ENCODE assay signal across 8 mouse cellular contexts in the genomic region with DNA sequence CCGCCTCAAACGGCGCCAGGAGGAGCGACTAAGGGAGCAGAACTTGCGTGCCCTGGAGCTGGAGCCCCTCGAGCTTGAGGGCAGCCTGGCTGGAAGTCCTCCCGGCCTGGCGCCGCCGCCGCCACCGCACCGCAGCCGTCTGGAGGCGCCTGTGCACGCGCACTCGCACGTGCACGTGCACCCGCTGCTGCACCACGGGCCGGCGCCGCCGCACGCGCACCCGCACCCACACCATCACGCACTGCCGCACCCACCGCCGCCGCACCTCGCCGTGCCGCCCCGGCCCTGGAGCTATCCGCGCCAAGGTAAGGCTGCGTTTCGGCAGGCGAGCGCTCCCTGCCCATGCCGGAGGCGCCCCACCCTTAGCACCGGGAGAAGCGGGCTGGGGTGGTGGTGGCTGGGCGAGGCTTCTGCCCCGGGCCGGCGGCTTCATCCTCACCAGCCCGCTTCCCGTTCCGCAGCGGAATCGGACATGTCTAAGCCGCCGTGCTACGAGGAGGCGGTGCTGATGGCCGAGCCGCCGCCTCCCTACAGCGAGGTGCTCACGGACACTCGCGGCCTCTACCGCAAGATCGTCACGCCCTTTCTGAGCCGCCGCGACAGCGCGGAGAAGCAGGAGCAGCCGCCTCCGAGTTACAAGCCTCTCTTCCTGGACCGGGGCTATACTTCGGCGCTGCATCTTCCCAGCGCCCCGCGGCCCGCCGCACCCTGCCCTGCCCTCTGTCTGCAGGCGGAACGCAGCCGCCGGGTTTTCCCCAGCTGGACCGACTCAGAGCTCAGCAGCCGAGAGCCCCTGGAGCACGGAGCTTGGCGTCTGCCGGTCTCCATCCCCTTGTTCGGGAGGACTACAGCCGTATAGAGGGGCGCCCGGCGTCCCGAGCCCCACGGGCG. TPM values are rescaled to one million over a fixed set of nuclear protein-coding genes. Genes with fewer than 3 reads are reported as not detected.
DNase-seq lines count a peak whose midpoint lies in the region; ATAC-seq lines count a peak whose summit lies in the region.

No protein-coding gene starts in this region.

- peak overlapping the region; percentile 84 for H3K9ac ChIP-seq in midbrain, embryonic 14.5 days (replicated peaks; ENCODE audit: low read length)
- peak overlapping the region; percentile 60 for H3K9ac ChIP-seq in stomach, embryonic 15.5 days

- intact Hi-C loops in left cerebral cortex, postnatal 4 days (cut with DNase I): no loop called here

- under 1% methylated on average over 103 of the region's 103 CpGs for WGBS in embryonic facial prominence, embryonic 10.5 days
- under 1% methylated on average over 102 of the region's 103 CpGs for WGBS in midbrain, embryonic 14.5 days
- WGBS in stomach, embryonic 15.5 days: under 1% methylated on average over 93 of the region's 103 CpGs

- no peaks in the 10 kb centered on the region for H3K9me3 ChIP-seq in embryonic facial prominence, embryonic 10.5 days
- no peaks in the 10 kb centered on the region for H3K9me3 ChIP-seq in midbrain, embryonic 14.5 days (ENCODE audit: control insufficient read depth, low read length)
- no peaks in the 10 kb centered on the region for H3K9me3 ChIP-seq in stomach, embryonic 15.5 days

- H3K4me3 ChIP-seq in embryonic facial prominence, embryonic 10.5 days: peak overlapping the region; percentile 80
- peak overlapping the region; percentile 48 for H3K4me3 ChIP-seq in midbrain, embryonic 14.5 days (replicated peaks; ENCODE audit: low read depth, low read length)
- peak overlapping the region; percentile 62 for H3K4me3 ChIP-seq in stomach, embryonic 15.5 days (replicated peaks)

- H3K27ac ChIP-seq in embryonic facial prominence, embryonic 10.5 days (replicated peaks): peak overlapping the region; percentile 84
- H3K27ac ChIP-seq in midbrain, embryonic 14.5 days (replicated peaks; ENCODE audit: low read depth, low read length): peak overlapping the region; percentile 94
- peak overlapping the region; percentile 68 for H3K27ac ChIP-seq in stomach, embryonic 15.5 days

- ATAC-seq in activated CD4-positive, CD25-positive, alpha-beta regulatory T cell, adult 4 months: peak; percentile 17
- peak; percentile 51 for ATAC-seq in midbrain, embryonic 14.5 days (ENCODE audit: low FRiP score, low TSS enrichment)
- peak; percentile 28 for ATAC-seq in stomach, embryonic 15.5 days (ENCODE audit: insufficient read depth, low FRiP score, low read depth)

- peaks cover 17% of the 10 kb centered on the region for H3K27me3 ChIP-seq in embryonic facial prominence, embryonic 10.5 days (replicated peaks; ENCODE audit: low read depth, poor library complexity, severe bottlenecking)
- H3K27me3 ChIP-seq in midbrain, embryonic 14.5 days (ENCODE audit: control insufficient read depth, insufficient read depth, low read length): no peaks in the 10 kb centered on the region
- H3K27me3 ChIP-seq in stomach, embryonic 15.5 days (replicated peaks): no peaks in the 10 kb centered on the region

- H3K4me1 ChIP-seq in embryonic facial prominence, embryonic 10.5 days: peaks cover 86% of the 10 kb centered on the region
- H3K4me1 ChIP-seq in midbrain, embryonic 14.5 days (ENCODE audit: control insufficient read depth, insufficient read depth, low read length): peaks cover 76% of the 10 kb centered on the region
- peaks cover 23% of the 10 kb centered on the region; the same call in 1 of the 2 replicates for H3K4me1 ChIP-seq in stomach, embryonic 15.5 days

- peak overlapping the region; percentile 98 for H3K4me2 ChIP-seq in midbrain, embryonic 14.5 days (ENCODE audit: low read length)
- H3K4me2 ChIP-seq in stomach, embryonic 15.5 days: peak overlapping the region; percentile 99

- DNase-seq in heart, adult 11 months: peak; percentile 97
- no peak for DNase-seq in heart, adult 8-10 months (ENCODE audit: low spot score)
- peak; percentile 79 for DNase-seq in embryonic facial prominence, embryonic 10.5 days (ENCODE audit: low spot score)
- peak; percentile 65 for DNase-seq in heart, postnatal 4 days
- DNase-seq in left cerebral cortex, postnatal 4 days: peak; percentile 67
- peak; percentile 89 for DNase-seq in midbrain, embryonic 14.5 days

- H3K36me3 ChIP-seq in embryonic facial prominence, embryonic 10.5 days (replicated peaks): peaks cover 40% of the 10 kb centered on the region
- peaks cover 48% of the 10 kb centered on the region for H3K36me3 ChIP-seq in midbrain, embryonic 14.5 days (ENCODE audit: control insufficient read depth, insufficient read depth, low read length)
- peaks cover 28% of the 10 kb centered on the region for H3K36me3 ChIP-seq in stomach, embryonic 15.5 days

RNA-seq across cellular contexts. Expression of a gene that starts 8.3 kb away (rescaled TPM):
- 1 to 10 TPM in 1 of 4 experiments, under 1 TPM in 3; 0.44 to 1.2 (median 0.65) TPM for total RNA-seq in heart, adult 8-10 months (2022)
- not detected for polyA plus RNA-seq in activated CD4-positive, CD25-positive, alpha-beta regulatory T cell, adult 4 months (2017; shearing (Covaris generic))
- 0.54 TPM in 2 replicates for polyA plus RNA-seq in embryonic facial prominence, embryonic 10.5 days (2016; fragmentation: Nextera tagmentation; extraction: Ambion mirVana)
- 1 to 10 TPM; 2.1 to 2.3 TPM for total RNA-seq in heart, postnatal 4 days (2021)
- 10 to 100 TPM; 86.0 to 87.5 TPM for total RNA-seq in left cerebral cortex, postnatal 4 days (2021)
- polyA plus RNA-seq in midbrain, embryonic 14.5 days (2014; fragmentation: Nextera tagmentation; extraction: Ambion mirVana): 7.0 and 34.3 TPM in 2 replicates
- 0.72 and 0.85 TPM in 2 replicates for polyA plus RNA-seq in stomach, embryonic 15.5 days (2015; fragmentation: Nextera tagmentation; extraction: Ambion mirVana)

RNA-seq across cellular contexts. Expression of a gene that starts 15.5 kb away (rescaled TPM):
- total RNA-seq in heart, adult 8-10 months (2022): 1 to 10 TPM; 3.8 to 6.4 (median 5.1) TPM
- under 1 TPM in 1 of 2 experiments, not detected in 1; 0.25 TPM for polyA plus RNA-seq in activated CD4-positive, CD25-positive, alpha-beta regulatory T cell, adult 4 months (2017; shearing (Covaris generic))
- 412 and 419 TPM in 2 replicates for polyA plus RNA-seq in embryonic facial prominence, embryonic 10.5 days (2016; fragmentation: Nextera tagmentation; extraction: Ambion mirVana)
- total RNA-seq in heart, postnatal 4 days (2021): 10 to 100 TPM; 64.5 to 66.8 TPM
- total RNA-seq in left cerebral cortex, postnatal 4 days (2021): 100 to 1,000 TPM; 623 to 643 TPM
- 509 and 557 TPM in 2 replicates for polyA plus RNA-seq in midbrain, embryonic 14.5 days (2014; fragmentation: Nextera tagmentation; extraction: Ambion mirVana)
- 110 and 115 TPM in 2 replicates for polyA plus RNA-seq in stomach, embryonic 15.5 days (2015; fragmentation: Nextera tagmentation; extraction: Ambion mirVana)

RNA-seq across cellular contexts. Expression of a gene that starts 27.5 kb away (rescaled TPM):
- 10 to 100 TPM; 14.9 to 19.0 (median 16.6) TPM for total RNA-seq in heart, adult 8-10 months (2022)
- polyA plus RNA-seq in activated CD4-positive, CD25-positive, alpha-beta regulatory T cell, adult 4 months (2017; shearing (Covaris generic)): 10 to 100 TPM; 38.6 to 43.6 TPM
- polyA plus RNA-seq in embryonic facial prominence, embryonic 10.5 days (2016; fragmentation: Nextera tagmentation; extraction: Ambion mirVana): 65.2 and 65.6 TPM in 2 replicates
- total RNA-seq in heart, postnatal 4 days (2021): 10 to 100 TPM; 29.9 to 31.1 TPM
- 10 to 100 TPM; 73.8 to 78.8 TPM for total RNA-seq in left cerebral cortex, postnatal 4 days (2021)
- polyA plus RNA-seq in midbrain, embryonic 14.5 days (2014; fragmentation: Nextera tagmentation; extraction: Ambion mirVana): 41.8 and 44.0 TPM in 2 replicates
- polyA plus RNA-seq in stomach, embryonic 15.5 days (2015; fragmentation: Nextera tagmentation; extraction: Ambion mirVana): 39.1 and 40.7 TPM in 2 replicates

RNA-seq across cellular contexts. Expression of a gene that starts 41.1 kb away (rescaled TPM):
- 10 to 100 TPM; 38.4 to 49.4 (median 49.0) TPM for total RNA-seq in heart, adult 8-10 months (2022)
- 10 to 100 TPM in 1 of 2 experiments, 1 to 10 TPM in 1; 7.4 to 14.4 TPM for polyA plus RNA-seq in activated CD4-positive, CD25-positive, alpha-beta regulatory T cell, adult 4 months (2017; shearing (Covaris generic))
- 209 and 215 TPM in 2 replicates for polyA plus RNA-seq in embryonic facial prominence, embryonic 10.5 days (2016; fragmentation: Nextera tagmentation; extraction: Ambion mirVana)
- 100 to 1,000 TPM; 115 to 119 TPM for total RNA-seq in heart, postnatal 4 days (2021)
- total RNA-seq in left cerebral cortex, postnatal 4 days (2021): 10 to 100 TPM; 62.5 to 66.8 TPM
- 126 and 154 TPM in 2 replicates for polyA plus RNA-seq in midbrain, embryonic 14.5 days (2014; fragmentation: Nextera tagmentation; extraction: Ambion mirVana)
- 198 and 218 TPM in 2 replicates for polyA plus RNA-seq in stomach, embryonic 15.5 days (2015; fragmentation: Nextera tagmentation; extraction: Ambion mirVana)

RNA-seq across cellular contexts. Expression of a gene that starts 45.8 kb away (rescaled TPM):
- total RNA-seq in heart, adult 8-10 months (2022): not detected
- polyA plus RNA-seq in activated CD4-positive, CD25-positive, alpha-beta regulatory T cell, adult 4 months (2017; shearing (Covaris generic)): not detected
- 0.13 TPM in 1 of 2 replicates, not detected in the other for polyA plus RNA-seq in embryonic facial prominence, embryonic 10.5 days (2016; fragmentation: Nextera tagmentation; extraction: Ambion mirVana)
- not detected for total RNA-seq in heart, postnatal 4 days (2021)
- under 1 TPM; 0.30 to 0.38 TPM for total RNA-seq in left cerebral cortex, postnatal 4 days (2021)
- polyA plus RNA-seq in midbrain, embryonic 14.5 days (2014; fragmentation: Nextera tagmentation; extraction: Ambion mirVana): not detected in 2 replicates
- polyA plus RNA-seq in stomach, embryonic 15.5 days (2015; fragmentation: Nextera tagmentation; extraction: Ambion mirVana): 2.5 and 6.8 TPM in 2 replicates

Comparison
In these comparisons a context has a peak if more than half of its experiments do, and no peak if none do; other contexts are left out.
1. RNA of a gene that starts 15.5 kb away (polyA plus RNA-seq): 509 to 557 TPM in midbrain, embryonic 14.5 days, 412 to 419 TPM in embryonic facial prominence, embryonic 10.5 days and 110 to 115 TPM in stomach, embryonic 15.5 days; 0.25 TPM in activated CD4-positive, CD25-positive, alpha-beta regulatory T cell, adult 4 months; every median in the first group is over 10 times any median in the second.
2. Peak in every context shown above with its lines, with median percentiles within 50 percentile points of each other: ATAC-seq, H3K27ac ChIP-seq and H3K4me3 ChIP-seq.